9 mouse cellular contexts compared by ENCODE assay signal in genomic region chr7:133012637-133013366, GRCm38 (mm10).
DNase-seq lines count a peak whose midpoint lies in the region; ATAC-seq and TF ChIP-seq lines count a peak whose summit lies in the region.
"Had no signal": no experiment of that assay in that cellular context is flagged by ENCODE, and none has a peak within 500 bp of the region (broad histone marks: within the 10 kb centered on the region; RNA-seq: fewer than 3 reads in every experiment).

No protein-coding gene starts in this region.

- H3K9ac ChIP-seq in embryonic facial prominence, embryonic 12.5 days, result no peak overlapping the region
- H3K9ac ChIP-seq in kidney, embryonic 16.5 days (replicated peaks; ENCODE audit: low read length), result no peak overlapping the region
- no peak overlapping the region for H3K9ac ChIP-seq in midbrain, embryonic 13.5 days (replicated peaks)
- H3K9ac ChIP-seq: heart, embryonic 12.5 days had no signal

- no peaks in the 10 kb centered on the region for H3K9me3 ChIP-seq in embryonic facial prominence, embryonic 12.5 days
- H3K9me3 ChIP-seq in embryonic facial prominence, embryonic 10.5 days, result no peaks in the 10 kb centered on the region
- H3K9me3 ChIP-seq in kidney, embryonic 16.5 days (ENCODE audit: low read length), result no peaks in the 10 kb centered on the region
- H3K9me3 ChIP-seq in midbrain, embryonic 13.5 days, result no peaks in the 10 kb centered on the region
- H3K9me3 ChIP-seq: heart, embryonic 12.5 days had no signal

- no peaks in the 10 kb centered on the region for H3K27me3 ChIP-seq in embryonic facial prominence, embryonic 12.5 days
- H3K27me3 ChIP-seq in embryonic facial prominence, embryonic 10.5 days (replicated peaks; ENCODE audit: low read depth, poor library complexity, severe bottlenecking), result no peaks in the 10 kb centered on the region
- H3K27me3 ChIP-seq in kidney, embryonic 16.5 days (ENCODE audit: insufficient read depth, low read length), result no peaks in the 10 kb centered on the region
- H3K27me3 ChIP-seq in midbrain, embryonic 13.5 days, result no peaks in the 10 kb centered on the region
- H3K27me3 ChIP-seq in cerebellum, adult 2 months (ENCODE audit: control insufficient read depth, insufficient read depth, low read length), result no peaks in the 10 kb centered on the region
- H3K27me3 ChIP-seq: heart, embryonic 12.5 days had no signal

- TF ChIP-seq CTCF in cerebellum, adult 2 months (IDR thresholded peaks at IDR 0.05; ENCODE audit: borderline replicate concordance, insufficient read depth, low read depth, low read length), result no peak

- TF ChIP-seq POLR2A in cerebellum, adult 2 months (IDR thresholded peaks at IDR 0.05; ENCODE audit: borderline replicate concordance, insufficient read depth, low read length), result no peak

- no peak for ATAC-seq in embryonic facial prominence, embryonic 12.5 days (ENCODE audit: insufficient number of reproducible peaks, insufficient read depth, low FRiP score, low TSS enrichment)
- ATAC-seq in kidney, embryonic 16.5 days (ENCODE audit: low FRiP score, low TSS enrichment), result no peak; the same call in 1 of the 2 replicates
- no peak for ATAC-seq in midbrain, embryonic 13.5 days

- H3K4me1 ChIP-seq in embryonic facial prominence, embryonic 12.5 days, result peaks cover 57% of the 10 kb centered on the region
- peaks cover 71% of the 10 kb centered on the region for H3K4me1 ChIP-seq in embryonic facial prominence, embryonic 10.5 days
- H3K4me1 ChIP-seq in kidney, embryonic 16.5 days (ENCODE audit: insufficient read depth, low read length), result peaks cover 55% of the 10 kb centered on the region
- peaks cover 86% of the 10 kb centered on the region for H3K4me1 ChIP-seq in midbrain, embryonic 13.5 days (replicated peaks)
- peaks cover 52% of the 10 kb centered on the region for H3K4me1 ChIP-seq in cerebellum, adult 2 months (ENCODE audit: control insufficient read depth, insufficient read depth, low read length)

- WGBS in embryonic facial prominence, embryonic 12.5 days, result 66% methylated on average over 14 of the region's 14 CpGs
- WGBS in embryonic facial prominence, embryonic 10.5 days, result 82% methylated on average over 14 of the region's 14 CpGs
- WGBS in kidney, embryonic 16.5 days, result 52% methylated on average over 14 of the region's 14 CpGs
- WGBS in midbrain, embryonic 13.5 days, result 54% methylated on average over 14 of the region's 14 CpGs
- 44% methylated on average over 14 of the region's 14 CpGs for WGBS in cerebellum, adult 2 months

- H3K36me3 ChIP-seq in embryonic facial prominence, embryonic 12.5 days, result peaks cover 19% of the 10 kb centered on the region
- peaks cover 64% of the 10 kb centered on the region for H3K36me3 ChIP-seq in embryonic facial prominence, embryonic 10.5 days (replicated peaks)
- peaks cover 10% of the 10 kb centered on the region for H3K36me3 ChIP-seq in kidney, embryonic 16.5 days (ENCODE audit: insufficient read depth, low read length)
- no peaks in the 10 kb centered on the region for H3K36me3 ChIP-seq in midbrain, embryonic 13.5 days

- no peak overlapping the region for H3K4me2 ChIP-seq in embryonic facial prominence, embryonic 12.5 days (replicated peaks)
- no peak overlapping the region for H3K4me2 ChIP-seq in kidney, embryonic 16.5 days (replicated peaks; ENCODE audit: low read depth, low read length)
- no peak overlapping the region for H3K4me2 ChIP-seq in midbrain, embryonic 13.5 days (replicated peaks)
- H3K4me2 ChIP-seq: heart, embryonic 12.5 days had no signal

- H3K27ac ChIP-seq in embryonic facial prominence, embryonic 12.5 days, result 0 out of 2 replicates have a peak overlapping the region, but pooled peaks have one; percentile 46
- no peak overlapping the region for H3K27ac ChIP-seq in embryonic facial prominence, embryonic 10.5 days (replicated peaks)
- peak overlapping the region; percentile 8; the same call in 1 of the 2 replicates for H3K27ac ChIP-seq in kidney, embryonic 16.5 days (ENCODE audit: low read length)
- peak overlapping the region; percentile 25; the same call in 1 of the 2 replicates for H3K27ac ChIP-seq in midbrain, embryonic 13.5 days
- H3K27ac ChIP-seq in cerebellum, adult 2 months (ENCODE audit: insufficient read depth, low read length), result no peak overlapping the region

- no peak for DNase-seq in embryonic facial prominence, embryonic 10.5 days (ENCODE audit: low spot score)
- no peak for DNase-seq in kidney, adult 8-10 months
- peak; percentile 65 for DNase-seq in NIH3T3 (ENCODE audit: low read depth)
- DNase-seq in cerebellum, adult 2 months, result no peak
- DNase-seq in urinary bladder, adult 2 months (ENCODE audit: low spot score), result no peak

- H3K4me3 ChIP-seq in embryonic facial prominence, embryonic 12.5 days, result no peak overlapping the region
- H3K4me3 ChIP-seq in embryonic facial prominence, embryonic 10.5 days, result no peak overlapping the region
- no peak overlapping the region for H3K4me3 ChIP-seq in kidney, embryonic 16.5 days (ENCODE audit: low read length)
- no peak overlapping the region for H3K4me3 ChIP-seq in midbrain, embryonic 13.5 days (replicated peaks)
- H3K4me3 ChIP-seq in cerebellum, adult 2 months (replicated peaks; ENCODE audit: insufficient read depth, low read depth, low read length), result no peak overlapping the region
- H3K4me3 ChIP-seq: heart, embryonic 12.5 days had no signal

Comparison
In these comparisons a context has a peak if more than half of its experiments do, and no peak if none do; other contexts are left out.
1. H3K27ac ChIP-seq: peak in embryonic facial prominence, embryonic 12.5 days (single experiment), kidney, embryonic 16.5 days (single experiment) and midbrain, embryonic 13.5 days (single experiment); none in embryonic facial prominence, embryonic 10.5 days (single experiment) and cerebellum, adult 2 months (single experiment).